Mouse (Mus musculus) embryonic facial prominence, embryonic 11.5 days (tissue): ENCODE measurements around the gene Sbno1. TPM values are rescaled to one million over a fixed set of nuclear protein-coding genes. Genes with fewer than 3 reads are reported as not detected.
"Not testable (repeated sequence)": the region's sequence is repeated elsewhere in the genome, so short reads cannot be mapped to it uniquely, and the experiment has no call there.

ENCODE experiments used
- ATAC-seq: fragments of 200-750 bp; cut with Nextera tagmentation; replicated peaks from 2 replicates; pipeline ENCODE4 v1.8.0; 2017; ENCODE audit warnings: low read depth; ENCODE audit not compliant: insufficient number of reproducible peaks, low FRiP score, low TSS enrichment
- DNase-seq: peaks from one replicate; pipeline ENCODE4 v3.0.0-alpha.2; 2015; ENCODE audit warnings: low spot score
- H3K27ac ChIP-seq: fragments of 300-500 bp; sonication (generic); replicated peaks from 2 replicates; pipeline ENCODE4 v1.5.1; 2014; ENCODE audit warnings: mild to moderate bottlenecking, low read depth, low read length, control low read depth
- H3K27me3 ChIP-seq: fragments of 300-500 bp; sonication (generic); 2 replicates; pipeline ENCODE4 v1.6.1; 2014; ENCODE audit warnings: mild to moderate bottlenecking, low read length, moderate library complexity, mixed read lengths; ENCODE audit not compliant: control insufficient read depth, insufficient read depth
- H3K36me3 ChIP-seq: fragments of 300-500 bp; sonication (generic); replicated peaks from 2 replicates; pipeline ENCODE4 v1.6.1; 2014; ENCODE audit warnings: low read depth, mild to moderate bottlenecking, low read length, moderate library complexity, mixed read lengths; ENCODE audit not compliant: control insufficient read depth, insufficient read depth
- H3K4me1 ChIP-seq: fragments of 300-500 bp; sonication (generic); 2 replicates; pipeline ENCODE4 v1.6.1; 2014; ENCODE audit warnings: low read length, mixed read lengths; ENCODE audit not compliant: control insufficient read depth, insufficient read depth
- H3K4me2 ChIP-seq: fragments of 300-500 bp; sonication (generic); 2 replicates; pipeline ENCODE4 v1.6.1; 2014; ENCODE audit warnings: low read depth, mild to moderate bottlenecking, control low read depth, low read length, moderate library complexity
- H3K4me3 ChIP-seq: fragments of 300-500 bp; sonication (generic); 2 replicates; pipeline ENCODE4 v1.5.1; 2014; ENCODE audit warnings: low read depth, low read length, control low read depth
- H3K9ac ChIP-seq: fragments of 300-500 bp; sonication (generic); replicated peaks from 2 replicates; pipeline ENCODE4 v1.6.1; 2014; ENCODE audit warnings: mild to moderate bottlenecking, control low read depth, low read length
- H3K9me3 ChIP-seq: fragments of 300-500 bp; sonication (generic); replicated peaks from 2 replicates; pipeline ENCODE4 v1.6.1; 2016; ENCODE audit warnings: mild to moderate bottlenecking, low read length, inconsistent platforms, mixed read lengths; ENCODE audit not compliant: control insufficient read depth
- whole genome bisulfite sequencing: fragments of 180-500 bp; shearing (Covaris S2); extraction: QIAGEN DNeasy Blood & Tissue Kit; methylation state at CpG from one replicate; pipeline ENCODE4 v1.1.7; 2014; 5-methylcytosine and 5-hydroxymethylcytosine counted together
- polyA plus RNA-seq: library from polyadenylated mRNA; unstranded; fragments of >200 nt; fragmentation: Nextera tagmentation; extraction: Ambion mirVana; gene quantifications from 2 replicates; pipeline ENCODE4 v1.2.1, GENCODE M21; 2014

Sbno1 gene
- polyA plus RNA-seq, 1 experiment from 2014 or later, result 74.5 TPM

- not testable (repeated sequence) for H3K27me3 ChIP-seq, DNase-seq, H3K4me3 ChIP-seq, H3K9me3 ChIP-seq, H3K27ac ChIP-seq, ATAC-seq, H3K9ac ChIP-seq, H3K4me2 ChIP-seq, H3K4me1 ChIP-seq
- H3K36me3 ChIP-seq, result peaks cover 31% of the 10 kb centered on the region
- WGBS, result 94% methylated on average over 14 of the region's 14 CpGs
Observed at GRCm38 (mm10) chr5:124460922-124461321, 35.1 kb upstream of the Sbno1 start.

DNA sequence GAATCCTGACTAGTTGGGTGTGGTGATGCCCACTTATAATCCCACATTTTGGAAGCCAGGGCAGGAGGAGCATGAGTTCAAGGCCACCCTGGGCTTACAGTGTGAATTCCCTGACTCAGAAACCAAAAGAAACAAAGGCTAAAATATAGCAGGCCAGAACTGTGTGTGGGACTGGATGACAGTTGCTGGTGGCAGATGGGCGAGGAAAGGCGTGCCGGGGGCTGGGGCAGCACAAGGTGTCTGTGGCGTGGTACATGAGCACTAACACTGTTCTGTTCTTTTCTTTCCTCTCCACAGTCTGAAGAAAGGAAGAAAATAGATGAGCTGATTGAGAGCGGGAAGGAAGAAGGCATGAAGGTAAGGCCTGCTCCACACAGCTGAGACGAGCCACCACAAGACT, 31.0 kb upstream of the Sbno1 start:
- H3K9me3 ChIP-seq, result no peaks in the 10 kb centered on the region
- DNase-seq (no peak), ATAC-seq (no peak)
- no peak overlapping the region for H3K4me3 ChIP-seq
- H3K27ac ChIP-seq, result no peak overlapping the region
- H3K9ac ChIP-seq, result no peak overlapping the region
- no peaks in the 10 kb centered on the region for H3K4me1 ChIP-seq
- no peak overlapping the region for H3K4me2 ChIP-seq
- H3K27me3 ChIP-seq, result no peaks in the 10 kb centered on the region
- peaks cover 36% of the 10 kb centered on the region for H3K36me3 ChIP-seq
- 92% methylated on average over 6 of the region's 6 CpGs for WGBS

- no peak overlapping the region for H3K4me2 ChIP-seq
- peaks cover 27% of the 10 kb centered on the region for H3K36me3 ChIP-seq
- H3K4me1 ChIP-seq, result no peaks in the 10 kb centered on the region
- H3K27me3 ChIP-seq, result no peaks in the 10 kb centered on the region
- WGBS, result 85% methylated on average over 1 of the region's 1 CpGs
- DNase-seq, result no peak
- H3K4me3 ChIP-seq, result no peak overlapping the region
- H3K9ac ChIP-seq, result no peak overlapping the region
- no peak overlapping the region for H3K27ac ChIP-seq
- H3K9me3 ChIP-seq, result no peaks in the 10 kb centered on the region
- ATAC-seq, result no peak
Observed at GRCm38 (mm10) chr5:124454082-124454419, 28.2 kb upstream of the Sbno1 start.

DNA sequence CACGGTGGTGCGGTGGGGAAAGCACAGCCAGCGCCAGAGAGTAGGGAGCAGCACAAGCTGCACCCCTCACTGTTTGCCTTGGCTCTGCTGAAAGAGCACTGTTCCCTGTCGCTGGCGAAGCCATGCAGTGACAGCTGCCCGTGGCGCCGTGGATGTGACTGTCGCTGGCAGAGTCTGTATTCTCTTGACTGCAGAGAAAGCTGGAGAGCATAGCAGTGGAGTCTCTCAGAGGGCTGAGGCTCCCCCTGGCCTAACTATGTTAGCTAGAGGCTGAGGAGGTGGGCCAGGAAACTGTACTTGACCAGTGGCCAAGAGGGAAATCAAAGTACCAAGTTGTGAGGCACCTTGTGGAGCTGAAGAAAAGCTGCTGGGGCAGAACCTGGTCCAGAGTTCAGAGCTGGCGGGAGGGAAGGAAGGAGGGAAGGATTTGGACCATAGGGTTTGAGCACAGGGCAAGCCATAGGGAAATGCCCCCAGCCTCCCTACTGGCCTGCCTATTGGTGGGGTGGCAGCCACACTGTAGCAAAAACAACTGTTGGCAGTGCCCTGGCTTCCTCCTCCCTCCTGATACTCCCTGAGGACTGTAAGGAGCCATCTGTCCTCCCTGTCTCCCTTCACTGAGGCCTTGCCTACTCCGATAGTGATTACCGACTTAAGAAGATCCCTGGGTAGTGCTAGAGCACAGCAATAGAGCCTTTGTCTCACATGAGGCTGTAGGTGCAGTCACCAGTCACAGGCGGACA, 27.7 kb upstream of the Sbno1 start:
- H3K9me3 ChIP-seq, result no peaks in the 10 kb centered on the region
- WGBS, result 82% methylated on average over 13 of the region's 13 CpGs

DNA sequence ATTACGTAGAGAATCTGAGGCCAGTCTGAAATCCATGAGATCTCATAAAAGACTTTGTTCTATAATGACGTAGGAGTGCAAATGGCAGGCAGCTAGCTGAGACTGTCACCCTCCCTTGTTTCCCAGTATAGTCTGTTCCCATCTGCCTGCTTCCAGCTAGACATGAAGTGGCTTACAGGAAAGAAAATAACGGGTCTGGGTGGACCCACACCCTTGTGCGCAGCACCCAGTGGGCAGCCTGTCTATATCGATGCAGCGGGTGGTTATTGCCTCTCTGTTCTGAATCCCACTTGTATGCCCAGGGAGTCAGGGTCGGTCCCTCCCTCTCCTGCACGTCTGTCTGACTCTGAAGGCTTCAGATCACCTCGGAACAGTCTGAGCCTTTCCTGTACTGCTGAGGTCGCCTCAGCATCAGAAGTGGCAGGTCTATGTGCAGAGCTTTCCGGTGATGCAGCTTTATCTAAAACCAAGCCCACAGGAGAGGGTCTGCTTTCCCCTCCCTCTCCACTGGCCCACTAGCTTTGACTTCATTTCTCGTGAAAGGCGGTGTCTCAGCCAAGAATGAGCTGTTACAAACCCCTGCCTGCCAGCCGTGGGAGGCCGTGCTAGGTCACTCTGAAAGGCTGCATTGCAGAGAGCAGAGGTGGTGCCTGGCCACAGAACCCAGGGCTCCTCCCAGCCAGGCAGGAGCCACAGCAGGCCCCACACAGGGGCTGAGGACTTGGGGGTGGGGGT, 26.9 kb upstream of the Sbno1 start:
- H3K9ac ChIP-seq, result no peak overlapping the region
- DNase-seq (no peak), ATAC-seq (no peak)
- no peak overlapping the region for H3K4me2 ChIP-seq
- no peak overlapping the region for H3K4me3 ChIP-seq
- H3K27me3 ChIP-seq, result no peaks in the 10 kb centered on the region
- H3K4me1 ChIP-seq, result no peaks in the 10 kb centered on the region
- 85% methylated on average over 15 of the region's 15 CpGs for WGBS
- H3K9me3 ChIP-seq, result no peaks in the 10 kb centered on the region
- peaks cover 26% of the 10 kb centered on the region for H3K36me3 ChIP-seq
- no peak overlapping the region for H3K27ac ChIP-seq

More for the DNA sequence above, 27.7 kb upstream of the Sbno1 start:
- no peak overlapping the region for H3K4me2 ChIP-seq
- no peak overlapping the region for H3K4me3 ChIP-seq
- H3K9ac ChIP-seq, result no peak overlapping the region
- no peaks in the 10 kb centered on the region for H3K27me3 ChIP-seq
- no peak overlapping the region for H3K27ac ChIP-seq
- DNase-seq (no peak), ATAC-seq (no peak)
- peaks cover 26% of the 10 kb centered on the region for H3K36me3 ChIP-seq
- H3K4me1 ChIP-seq, result no peaks in the 10 kb centered on the region

- peaks cover 16% of the 10 kb centered on the region for H3K36me3 ChIP-seq
Observed at GRCm38 (mm10) chr5:124450641-124451340, 25.0 kb upstream of the Sbno1 start.

GRCm38 (mm10) chr5:124450051-124450450, 24.2 kb upstream of the Sbno1 start:
- DNase-seq (no peak), ATAC-seq (no peak)
- H3K27ac ChIP-seq, result no peak overlapping the region
- no peak overlapping the region for H3K4me2 ChIP-seq
- WGBS, result 91% methylated on average over 7 of the region's 7 CpGs
- no peak overlapping the region for H3K4me3 ChIP-seq
- no peaks in the 10 kb centered on the region for H3K27me3 ChIP-seq
- H3K36me3 ChIP-seq, result peaks cover 16% of the 10 kb centered on the region
- H3K9me3 ChIP-seq, result no peaks in the 10 kb centered on the region
- H3K9ac ChIP-seq, result no peak overlapping the region
- no peaks in the 10 kb centered on the region for H3K4me1 ChIP-seq

More at GRCm38 (mm10) chr5:124450641-124451340, 25.0 kb upstream of the Sbno1 start:
- no peaks in the 10 kb centered on the region for H3K27me3 ChIP-seq
- no peak overlapping the region for H3K27ac ChIP-seq
- H3K4me1 ChIP-seq, result no peaks in the 10 kb centered on the region
- DNase-seq (no peak), ATAC-seq (no peak)
- no peak overlapping the region for H3K4me2 ChIP-seq
- H3K9ac ChIP-seq, result no peak overlapping the region
- 90% methylated on average over 16 of the region's 16 CpGs for WGBS
- H3K4me3 ChIP-seq, result no peak overlapping the region
- no peaks in the 10 kb centered on the region for H3K9me3 ChIP-seq

DNA sequence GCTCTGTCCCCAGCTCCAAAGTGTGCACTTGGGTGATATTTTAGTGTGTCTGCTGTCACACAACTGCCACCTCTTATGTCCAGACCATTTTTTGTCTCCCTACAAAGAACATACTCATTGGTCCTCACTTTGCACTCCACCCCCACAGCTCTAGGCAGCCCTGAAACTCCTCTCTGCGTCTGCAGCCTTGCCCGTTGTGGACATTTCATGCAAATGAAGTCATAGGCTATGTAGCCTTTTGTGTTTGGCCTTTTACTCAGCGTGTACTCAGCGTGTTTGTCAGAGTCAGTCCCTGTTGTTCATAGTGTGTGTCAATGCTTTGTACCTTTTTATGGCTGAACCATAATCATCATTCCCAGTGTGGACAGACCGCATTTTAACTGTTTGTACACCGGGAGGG, 23.7 kb upstream of the Sbno1 start:
- DNase-seq (no peak), ATAC-seq (no peak)
- no peaks in the 10 kb centered on the region for H3K27me3 ChIP-seq
- no peak overlapping the region for H3K4me3 ChIP-seq
- H3K4me2 ChIP-seq, result no peak overlapping the region
- no peak overlapping the region for H3K27ac ChIP-seq
- no peaks in the 10 kb centered on the region for H3K4me1 ChIP-seq
- H3K36me3 ChIP-seq, result peaks cover 16% of the 10 kb centered on the region
- WGBS, result 77% methylated on average over 6 of the region's 6 CpGs
- H3K9ac ChIP-seq, result no peak overlapping the region; the same call in 1 of the 2 replicates
- no peaks in the 10 kb centered on the region for H3K9me3 ChIP-seq
